Mouse (Mus musculus): ENCODE results near the gene Sh3bgrl2.

DNA sequence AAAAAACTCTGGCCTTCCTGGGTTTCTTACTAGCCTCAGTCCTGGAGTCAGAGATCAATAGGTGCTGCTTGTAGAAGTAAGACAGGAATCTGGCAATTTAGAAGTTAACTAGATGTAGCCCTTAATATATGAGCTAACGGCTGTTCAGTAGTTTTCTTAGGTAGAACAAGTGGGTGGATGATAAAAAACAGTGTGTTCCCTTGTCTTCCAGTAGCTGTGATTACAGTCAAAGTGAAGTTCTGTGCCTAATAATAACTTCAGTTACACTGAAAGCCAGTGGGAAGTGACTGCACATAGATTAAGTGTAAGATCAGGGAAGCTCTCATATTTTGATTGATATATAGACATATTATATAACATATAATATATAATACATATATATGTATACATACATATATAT, 60.0 kb downstream of the Sh3bgrl2 start:
- TF ChIP-seq CHD2 (IDR thresholded peaks at IDR 0.05; ENCODE audit: low read depth, low read length) = no peak
- no peak for TF ChIP-seq ZNF384 (IDR thresholded peaks at IDR 0.05; ENCODE audit: low read depth, low read length)
